Mouse (Mus musculus) neural tube, embryonic 14.5 days (tissue): ENCODE results near the gene Ripply3. TPM values are rescaled to one million over a fixed set of nuclear protein-coding genes. Genes with fewer than 3 reads are reported as not detected.
A peak's percentile ranks its signal among the peaks of the same experiment; 100 is the strongest.

Source experiments
- ATAC-seq: fragments of 200-750 bp; cut with Nextera tagmentation; 2 replicates; pipeline ENCODE4 v1.8.0; 2017; ENCODE audit warnings: low read depth, mild to moderate bottlenecking, moderate TSS enrichment, moderate library complexity
- H3K27ac ChIP-seq: fragments of 300-500 bp; sonication (generic); 2 replicates; pipeline ENCODE4 v1.5.1; 2014; ENCODE audit warnings: low read depth, mild to moderate bottlenecking, control low read depth, low read length, moderate library complexity, mixed read lengths
- H3K27me3 ChIP-seq: fragments of 300-500 bp; sonication (generic); 2 replicates; pipeline ENCODE4 v1.6.1; 2014; ENCODE audit warnings: low read length; ENCODE audit not compliant: control insufficient read depth, insufficient read depth
- H3K36me3 ChIP-seq: fragments of 300-500 bp; sonication (generic); 2 replicates; pipeline ENCODE4 v1.6.1; 2014; ENCODE audit warnings: low read length, mixed read lengths; ENCODE audit not compliant: control insufficient read depth, insufficient read depth
- H3K4me1 ChIP-seq: fragments of 300-500 bp; sonication (generic); 2 replicates; pipeline ENCODE4 v1.6.1; 2014; ENCODE audit warnings: low read length; ENCODE audit not compliant: control insufficient read depth, insufficient read depth
- H3K4me2 ChIP-seq: fragments of 300-500 bp; sonication (generic); 2 replicates; pipeline ENCODE4 v1.6.1; 2014; ENCODE audit warnings: mild to moderate bottlenecking, low read depth, low read length, control low read depth
- H3K4me3 ChIP-seq: fragments of 300-500 bp; sonication (generic); 2 replicates; pipeline ENCODE4 v1.5.1; 2014; ENCODE audit warnings: low read depth, low read length, control low read depth, mixed read lengths
- H3K9ac ChIP-seq: fragments of 300-500 bp; sonication (generic); replicated peaks from 2 replicates; pipeline ENCODE4 v1.6.1; 2014; ENCODE audit warnings: low read depth, mild to moderate bottlenecking, control low read depth, low read length, mixed read lengths
- H3K9me3 ChIP-seq: fragments of 300-500 bp; sonication (generic); 2 replicates; pipeline ENCODE4 v1.6.1; 2016; ENCODE audit warnings: low read length; ENCODE audit not compliant: control insufficient read depth
- WGBS: fragments of 180-500 bp; shearing (Covaris S2); extraction: QIAGEN DNeasy Blood & Tissue Kit; methylation state at CpG from one replicate; pipeline ENCODE4 v1.1.7; 2014; 5-methylcytosine and 5-hydroxymethylcytosine counted together
- polyA plus RNA-seq: library from polyadenylated mRNA; unstranded; fragments of >200 nt; fragmentation: Nextera tagmentation; extraction: Ambion mirVana; gene quantifications from 2 replicates; pipeline ENCODE4 v1.2.1, GENCODE M21; 2014

The Ripply3 gene
- polyA plus RNA-seq, 1 experiment from 2014 or later = 0.52 TPM

DNA sequence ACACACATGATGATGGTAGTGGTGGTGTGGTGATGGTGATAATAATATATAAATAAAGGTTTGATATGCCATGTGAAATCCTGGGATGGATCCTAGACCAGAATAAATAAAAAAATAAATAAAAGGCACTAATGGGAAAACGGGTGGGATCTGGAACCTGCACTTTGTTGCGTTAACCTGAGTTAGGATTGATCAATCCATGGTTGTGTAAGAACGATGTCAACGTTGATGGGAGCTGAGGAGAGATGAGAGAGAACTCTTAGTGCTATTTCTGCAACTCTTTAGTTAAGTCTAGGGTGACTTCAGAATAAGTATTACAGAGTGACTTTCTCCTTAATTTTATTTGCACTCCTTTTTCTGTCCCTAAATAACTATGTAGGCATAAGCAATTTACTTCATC, 27.0 kb upstream of the Ripply3 start:
- H3K9ac ChIP-seq = no peak overlapping the region; the same call in 1 of the 2 replicates
- no peak for ATAC-seq
- WGBS = 94% methylated on average over 4 of the region's 4 CpGs
- peaks cover 5% of the 10 kb centered on the region; the same call in 1 of the 2 replicates for H3K4me1 ChIP-seq
- H3K27ac ChIP-seq = no peak overlapping the region
- no peak overlapping the region for H3K4me2 ChIP-seq
- no peaks in the 10 kb centered on the region for H3K27me3 ChIP-seq
- no peaks in the 10 kb centered on the region for H3K9me3 ChIP-seq
- H3K36me3 ChIP-seq = no peaks in the 10 kb centered on the region
- no peak overlapping the region for H3K4me3 ChIP-seq

DNA sequence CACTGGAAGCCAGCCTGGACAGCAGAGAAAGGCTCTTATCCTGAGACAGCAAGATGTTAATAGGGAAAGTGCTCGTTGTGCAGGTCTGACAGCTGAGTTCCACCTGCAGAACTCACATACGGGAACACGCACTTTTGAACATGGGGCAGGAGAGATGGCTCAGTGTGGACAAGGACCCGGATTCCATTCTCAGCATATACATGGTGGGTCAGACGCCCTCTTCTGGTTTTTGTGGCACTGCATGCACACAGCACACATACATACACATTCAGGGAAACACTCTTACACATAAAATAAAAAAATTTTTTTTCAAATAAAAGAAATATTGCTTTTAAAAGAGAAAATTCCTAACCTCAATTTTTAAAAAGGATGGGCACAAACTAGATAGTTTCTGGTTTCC, 26.5 kb upstream of the Ripply3 start:
- Histone ChIP-seq H3K4me1 (peaks cover 5% of the 10 kb centered on the region; the same call in 1 of the 2 replicates), H3K9me3 (no peaks in the 10 kb centered on the region), H3K4me2 (no peak overlapping the region), H3K27ac (no peak overlapping the region), H3K9ac (no peak overlapping the region; the same call in 1 of the 2 replicates), H3K36me3 (no peaks in the 10 kb centered on the region), H3K27me3 (no peaks in the 10 kb centered on the region), H3K4me3 (no peak overlapping the region)
- WGBS = 88% methylated on average over 5 of the region's 5 CpGs
- no peak for ATAC-seq

DNA sequence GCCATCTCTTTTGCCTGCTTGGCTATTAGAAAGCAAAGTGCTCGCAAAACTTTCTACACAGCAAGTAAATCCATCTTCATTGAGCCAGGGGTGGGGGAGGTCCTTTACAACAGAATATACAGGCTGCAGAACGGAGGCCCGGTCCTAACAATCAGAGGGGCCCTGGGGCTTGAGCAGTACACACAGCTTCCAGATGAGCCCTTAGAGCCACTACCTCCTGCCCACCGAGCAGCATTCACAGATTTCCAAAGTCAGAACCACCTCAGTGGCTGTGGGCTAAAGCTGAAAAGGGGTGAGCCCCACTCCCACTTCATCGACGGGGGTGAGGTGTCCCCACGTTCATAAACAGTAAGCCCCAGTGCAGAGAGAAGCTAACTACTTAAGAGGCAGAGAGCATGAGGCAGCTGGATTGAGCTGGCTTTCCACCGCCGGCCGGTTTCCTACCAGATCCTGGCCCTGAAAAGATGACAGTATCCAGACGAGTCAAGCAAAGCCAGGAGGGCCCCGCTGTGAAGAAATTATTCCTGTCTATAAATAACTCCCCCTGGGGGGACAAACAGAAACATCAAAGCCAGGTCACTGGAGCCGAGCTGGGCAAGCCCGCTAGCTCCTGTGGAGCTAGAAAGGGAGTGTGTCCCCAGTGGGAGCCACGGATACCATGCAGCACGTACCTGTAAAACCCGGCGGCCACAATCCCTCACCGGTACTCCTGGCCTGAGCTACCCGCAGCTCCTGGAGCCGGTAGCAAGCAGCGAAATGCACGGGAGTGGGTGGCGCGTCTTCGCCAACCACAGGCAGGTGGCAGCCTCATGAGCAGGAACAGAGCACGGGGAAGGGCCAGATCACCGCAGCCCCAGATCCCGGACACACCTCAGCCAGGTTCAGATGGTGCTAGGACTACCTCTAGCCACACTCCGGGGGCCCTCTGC, 25.7 kb upstream of the Ripply3 start:
- H3K9me3 ChIP-seq = no peaks in the 10 kb centered on the region
- no peaks in the 10 kb centered on the region for H3K36me3 ChIP-seq
- peak overlapping the region; percentile 41 for H3K9ac ChIP-seq
- H3K4me3 ChIP-seq = peak overlapping the region; percentile 11; the same call in 1 of the 2 replicates
- H3K4me2 ChIP-seq = peak overlapping the region; percentile 46
- peak; percentile 73 for ATAC-seq
- peaks cover 8% of the 10 kb centered on the region; the same call in 1 of the 2 replicates for H3K4me1 ChIP-seq
- H3K27me3 ChIP-seq = no peaks in the 10 kb centered on the region
- H3K27ac ChIP-seq = 0 out of 2 replicates have a peak overlapping the region, but pooled peaks have one; percentile 11
- 2% methylated on average over 30 of the region's 30 CpGs for WGBS

DNA sequence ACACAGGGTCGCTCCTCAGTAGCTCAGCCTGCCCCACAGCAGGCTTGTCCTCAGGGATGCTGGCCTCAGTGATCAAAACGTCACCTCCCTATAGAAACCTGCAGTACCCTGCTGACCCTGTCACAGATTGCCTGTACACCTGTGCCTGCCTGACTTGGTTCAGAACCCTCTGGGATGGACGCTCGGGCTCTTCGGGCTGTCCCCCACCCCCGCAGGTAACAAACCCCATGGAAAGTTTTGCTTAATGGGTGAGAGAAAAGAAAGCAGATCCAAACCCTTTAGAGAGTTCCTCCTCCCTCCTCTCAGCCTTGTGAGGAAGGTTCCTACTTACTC, 25.1 kb upstream of the Ripply3 start:
- 0 out of 2 replicates have a peak overlapping the region, but pooled peaks have one; percentile 11 for H3K27ac ChIP-seq
- no peak for ATAC-seq
- WGBS = 31% methylated on average over 6 of the region's 6 CpGs

DNA sequence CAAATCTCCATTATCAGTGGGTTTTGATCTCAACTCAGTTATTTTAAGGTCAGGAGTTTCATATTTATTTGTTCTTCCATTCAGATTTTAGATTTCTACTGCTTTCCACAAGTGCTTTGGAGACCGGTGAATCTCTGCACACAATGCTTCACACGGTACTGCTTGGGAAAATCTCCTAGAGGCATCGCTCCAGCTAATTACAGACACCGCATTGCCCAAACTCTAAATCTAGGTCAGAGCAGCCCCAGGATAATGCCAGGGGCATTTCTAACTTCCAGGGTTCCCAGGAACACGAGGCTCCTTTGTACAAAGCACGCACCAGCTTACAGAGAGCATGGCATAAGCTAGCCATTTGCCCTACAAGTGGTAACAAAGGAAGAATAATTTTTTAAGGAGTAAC, 20.7 kb upstream of the Ripply3 start:
- Histone ChIP-seq H3K36me3 (no peaks in the 10 kb centered on the region), H3K4me3 (no peak overlapping the region), H3K4me2 (no peak overlapping the region), H3K9ac (no peak overlapping the region; the same call in 1 of the 2 replicates), H3K4me1 (peaks cover 17% of the 10 kb centered on the region; the same call in 1 of the 2 replicates), H3K27ac (no peak overlapping the region), H3K9me3 (no peaks in the 10 kb centered on the region), H3K27me3 (no peaks in the 10 kb centered on the region)
- 29% methylated on average over 6 of the region's 6 CpGs for whole genome bisulfite sequencing
- no peak for ATAC-seq

More for the DNA sequence above, 25.1 kb upstream of the Ripply3 start:
- peak overlapping the region; percentile 11; the same call in 1 of the 2 replicates for H3K4me3 ChIP-seq
- H3K27me3 ChIP-seq = no peaks in the 10 kb centered on the region
- H3K9me3 ChIP-seq = no peaks in the 10 kb centered on the region
- no peaks in the 10 kb centered on the region for H3K36me3 ChIP-seq
- H3K4me2 ChIP-seq = peak overlapping the region; percentile 46
- H3K9ac ChIP-seq = peak overlapping the region; percentile 41; the same call in 1 of the 2 replicates
- peaks cover 14% of the 10 kb centered on the region; the same call in 1 of the 2 replicates for H3K4me1 ChIP-seq

DNA sequence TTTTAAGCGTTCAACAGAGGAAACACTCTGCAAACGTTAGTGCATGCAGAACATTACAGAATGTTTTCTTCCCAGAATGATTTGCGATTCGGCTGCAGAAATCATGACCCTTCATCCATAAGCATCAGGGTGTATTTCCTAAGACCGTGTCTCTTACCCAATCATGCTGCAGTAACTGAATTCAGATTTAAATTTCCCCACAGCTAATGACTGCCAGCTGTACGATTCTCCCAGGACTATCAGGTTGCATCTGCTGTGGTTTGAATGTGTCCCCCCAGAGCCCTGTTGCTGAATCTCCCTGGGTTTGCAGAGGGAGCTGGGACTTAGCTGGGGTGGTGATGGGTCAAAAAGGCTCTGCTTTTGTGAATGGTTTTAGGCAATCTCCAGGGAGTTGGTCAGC, 20.3 kb upstream of the Ripply3 start:
- ATAC-seq = no peak
- H3K27ac ChIP-seq = no peak overlapping the region

DNA sequence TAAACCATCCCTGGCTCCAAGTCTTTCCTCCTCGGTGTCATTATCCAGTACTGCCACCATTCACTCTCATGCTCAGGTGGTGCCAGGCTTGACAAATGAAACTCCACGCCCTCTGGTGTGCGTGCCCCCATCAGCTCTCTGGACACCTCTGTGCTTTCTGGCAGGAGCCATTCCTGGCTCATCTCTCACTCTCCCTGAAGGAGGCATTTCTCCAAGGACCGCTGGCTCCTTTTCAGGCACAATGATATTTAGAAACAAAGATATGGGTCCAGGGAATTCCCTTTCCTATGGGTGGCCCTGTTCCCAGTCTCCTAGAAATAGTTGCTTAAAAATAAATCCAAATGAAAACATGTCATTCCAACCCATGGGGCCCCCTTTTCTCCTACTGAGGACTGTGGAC, 19.2 kb upstream of the Ripply3 start:
- 88% methylated on average over 4 of the region's 4 CpGs for WGBS
- no peak overlapping the region for H3K4me3 ChIP-seq

More for the DNA sequence above, 20.3 kb upstream of the Ripply3 start:
- no peaks in the 10 kb centered on the region for H3K27me3 ChIP-seq
- H3K4me3 ChIP-seq = no peak overlapping the region
- 28% methylated on average over 6 of the region's 6 CpGs for WGBS
- H3K4me1 ChIP-seq = peaks cover 15% of the 10 kb centered on the region; the same call in 1 of the 2 replicates
- no peak overlapping the region; the same call in 1 of the 2 replicates for H3K9ac ChIP-seq
- H3K4me2 ChIP-seq = no peak overlapping the region
- no peaks in the 10 kb centered on the region for H3K9me3 ChIP-seq
- H3K36me3 ChIP-seq = no peaks in the 10 kb centered on the region

DNA sequence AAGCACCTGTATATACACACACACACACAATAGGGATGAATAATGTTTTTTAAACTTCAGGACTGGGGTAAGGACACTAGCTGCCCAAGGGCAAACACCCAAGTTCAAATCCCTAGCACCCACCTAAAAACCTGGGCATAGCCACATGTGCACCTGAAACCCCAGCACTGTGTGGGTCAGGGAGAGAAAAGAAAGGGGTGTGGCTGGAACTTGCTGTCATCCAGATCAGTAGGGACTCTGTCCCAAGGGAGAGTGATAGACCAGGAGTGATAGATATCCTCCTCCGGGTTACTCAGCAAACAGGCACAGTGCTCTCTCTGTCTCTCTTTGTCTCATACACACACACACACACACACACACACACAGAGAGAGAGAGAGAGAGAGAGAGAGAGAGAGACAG, 16.8 kb upstream of the Ripply3 start:
- H3K4me1 ChIP-seq = peaks cover 17% of the 10 kb centered on the region; the same call in 1 of the 2 replicates
- peak overlapping the region; percentile 69; the same call in 1 of the 2 replicates for H3K27ac ChIP-seq
- no peak overlapping the region; the same call in 1 of the 2 replicates for H3K9ac ChIP-seq
- no peak overlapping the region for H3K4me3 ChIP-seq
- 39% methylated on average over 1 of the region's 1 CpGs for WGBS
- H3K36me3 ChIP-seq = no peaks in the 10 kb centered on the region
- no peak for ATAC-seq
- no peaks in the 10 kb centered on the region for H3K9me3 ChIP-seq
- H3K27me3 ChIP-seq = no peaks in the 10 kb centered on the region
- H3K4me2 ChIP-seq = peak overlapping the region; percentile 72

More for the DNA sequence above, 19.2 kb upstream of the Ripply3 start:
- no peak overlapping the region for H3K27ac ChIP-seq
- no peaks in the 10 kb centered on the region for H3K9me3 ChIP-seq
- H3K27me3 ChIP-seq = no peaks in the 10 kb centered on the region
- H3K4me2 ChIP-seq = no peak overlapping the region
- H3K4me1 ChIP-seq = peaks cover 17% of the 10 kb centered on the region; the same call in 1 of the 2 replicates
- no peak for ATAC-seq
- H3K36me3 ChIP-seq = no peaks in the 10 kb centered on the region
- H3K9ac ChIP-seq = no peak overlapping the region

DNA sequence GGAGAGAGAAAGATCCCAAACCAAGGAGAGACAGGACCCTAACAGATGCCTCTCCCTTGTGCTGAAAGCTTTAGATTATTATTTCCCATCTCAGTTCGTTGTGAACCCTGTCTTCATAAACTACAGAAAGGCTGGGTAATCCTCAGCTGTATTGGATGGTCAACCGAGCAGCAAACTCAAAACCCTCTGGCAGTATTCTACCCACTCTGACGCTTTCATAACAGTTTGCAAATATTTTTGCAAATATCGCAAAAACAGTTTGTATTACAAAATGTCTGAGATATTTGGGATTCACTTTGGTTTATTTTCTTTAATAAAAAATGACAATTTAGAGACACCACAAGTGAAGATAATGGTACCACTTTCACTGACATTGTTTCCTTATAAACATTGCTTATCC, 16.3 kb upstream of the Ripply3 start:
- Histone ChIP-seq H3K27me3 (no peaks in the 10 kb centered on the region), H3K27ac (peak overlapping the region; percentile 99; the same call in 1 of the 2 replicates), H3K9me3 (no peaks in the 10 kb centered on the region), H3K4me3 (peak overlapping the region; percentile 58), H3K36me3 (no peaks in the 10 kb centered on the region), H3K4me2 (peak overlapping the region; percentile 72), H3K4me1 (peaks cover 17% of the 10 kb centered on the region; the same call in 1 of the 2 replicates), H3K9ac (peak overlapping the region; percentile 78)
- no peak for ATAC-seq
- WGBS = 56% methylated on average over 4 of the region's 4 CpGs
